Mouse (Mus musculus) monocyte, adult 5-6 weeks (primary cell): ENCODE data around the gene Pcnx2. TPM values are rescaled to one million over a fixed set of nuclear protein-coding genes. Genes with fewer than 3 reads are reported as not detected.
A peak's percentile ranks its signal among the peaks of the same experiment; 100 is the strongest.

Source experiments
- ATAC-seq: fragments of 153-309, 156-312 bp; replicated peaks from 2 replicates; pipeline ENCODE4 v1.8.0; 2017; ENCODE audit warnings: mild to moderate bottlenecking; ENCODE audit not compliant: low TSS enrichment, insufficient number of reproducible peaks, severe bottlenecking, poor library complexity, low FRiP score
- total RNA-seq: library from RNA; stranded (forward); fragments of 200-1000, 200-491, 200-594 nt; gene quantifications from 3 replicates; pipeline ENCODE4 v1.2.3, GENCODE M21; 2017

The Pcnx2 gene
- total RNA-seq, 1 experiment from 2014 or later: not detected

GRCm38 (mm10) chr8:125776314-125776713, 121.8 kb downstream of the Pcnx2 start:
- ATAC-seq: no peak

- no peak for ATAC-seq
These were observed 123.1 kb downstream of the Pcnx2 start for GRCm38 (mm10) chr8:125775031-125775430.

- no peak for ATAC-seq
These were observed 124.8 kb downstream of the Pcnx2 start for GRCm38 (mm10) chr8:125773281-125773803.

- ATAC-seq: no peak
These were observed 125.8 kb downstream of the Pcnx2 start for GRCm38 (mm10) chr8:125772300-125772699.

- no peak for ATAC-seq
These were observed 130.0 kb downstream of the Pcnx2 start for GRCm38 (mm10) chr8:125768079-125768478.

GRCm38 (mm10) chr8:125763066-125763786, 134.9 kb downstream of the Pcnx2 start:
- ATAC-seq: no peak

- no peak for ATAC-seq
These were observed 139.1 kb downstream of the Pcnx2 start for GRCm38 (mm10) chr8:125759022-125759421.

- no peak for ATAC-seq
These were observed 141.0 kb downstream of the Pcnx2 start for GRCm38 (mm10) chr8:125757106-125757496.

GRCm38 (mm10) chr8:125756391-125757105, 141.6 kb downstream of the Pcnx2 start:
- ATAC-seq: no peak

- ATAC-seq: no peak
These were observed 142.2 kb downstream of the Pcnx2 start for GRCm38 (mm10) chr8:125755896-125756295.

GRCm38 (mm10) chr8:125750846-125751245, 147.3 kb downstream of the Pcnx2 start:
- ATAC-seq: no peak

- ATAC-seq: no peak
These were observed 150.7 kb downstream of the Pcnx2 start for GRCm38 (mm10) chr8:125747390-125747789.

GRCm38 (mm10) chr8:125744914-125745576, 153.1 kb downstream of the Pcnx2 start:
- ATAC-seq: no peak

- ATAC-seq: 0 out of 2 replicates have a peak, but pooled peaks have one; percentile 11
These were observed 155.7 kb downstream of the Pcnx2 start for GRCm38 (mm10) chr8:125742406-125742805.

- no peak for ATAC-seq
These were observed 156.3 kb downstream of the Pcnx2 start for GRCm38 (mm10) chr8:125741855-125742254.

- no peak for ATAC-seq
These were observed 156.7 kb downstream of the Pcnx2 start for GRCm38 (mm10) chr8:125741377-125741776.

GRCm38 (mm10) chr8:125740655-125741054, 157.5 kb downstream of the Pcnx2 start:
- ATAC-seq: no peak

GRCm38 (mm10) chr8:125738956-125739355, 159.2 kb downstream of the Pcnx2 start:
- no peak for ATAC-seq
